Mouse (Mus musculus): ENCODE data around the gene Prox2.

- TF ChIP-seq CTCF (IDR thresholded peaks at IDR 0.05; ENCODE audit: borderline replicate concordance, control insufficient read depth, extremely low read depth, insufficient read depth, low read length, poor library complexity) (no peak), POLR2A (IDR thresholded peaks at IDR 0.05; ENCODE audit: control insufficient read depth, extremely low read depth, insufficient read depth, low read length, poor library complexity) (no peak)
These were observed 26.1 kb upstream of the Prox2 start for GRCm38 (mm10) chr12:85136627-85137026.
